Mouse (Mus musculus) lung, postnatal 0 days (tissue): Measurements from ENCODE around the gene Tax1bp3. TPM values are rescaled to one million over a fixed set of nuclear protein-coding genes. Genes with fewer than 3 reads are reported as not detected.

Experiments
- ATAC-seq: fragments of 200-750 bp; cut with Nextera tagmentation; 2 replicates; pipeline ENCODE4 v1.8.0; 2017; ENCODE audit warnings: moderate library complexity
- DNase-seq: peaks from one replicate; pipeline ENCODE4 v3.0.0-alpha.2; 2016; ENCODE audit warnings: low spot score
- H3K27ac ChIP-seq: fragments of 300-500 bp; sonication (generic); 2 replicates; pipeline ENCODE4 v1.5.1; 2014; ENCODE audit warnings: antibody characterized with exemption, mild to moderate bottlenecking, low read length, mixed read lengths
- H3K27me3 ChIP-seq: fragments of 300-500 bp; sonication (generic); replicated peaks from 2 replicates; pipeline ENCODE4 v1.6.1; 2014; ENCODE audit warnings: low read length, mixed read lengths; ENCODE audit not compliant: insufficient read depth
- H3K36me3 ChIP-seq: fragments of 300-500 bp; sonication (generic); 2 replicates; pipeline ENCODE4 v1.6.1; 2014; ENCODE audit warnings: low read length, mixed read lengths; ENCODE audit not compliant: insufficient read depth
- H3K4me1 ChIP-seq: fragments of 300-500 bp; sonication (generic); 2 replicates; pipeline ENCODE4 v1.6.1; 2014; ENCODE audit warnings: antibody characterized with exemption, low read depth, low read length, mixed read lengths; ENCODE audit not compliant: insufficient read depth
- H3K4me2 ChIP-seq: fragments of 300-500 bp; sonication (generic); replicated peaks from 2 replicates; pipeline ENCODE4 v1.6.1; 2014; ENCODE audit warnings: low read depth, mild to moderate bottlenecking, low read length, moderate library complexity, mixed read lengths
- H3K4me3 ChIP-seq: fragments of 300-500 bp; sonication (generic); 2 replicates; pipeline ENCODE4 v1.5.1; 2014; ENCODE audit warnings: low read depth, low read length
- H3K9ac ChIP-seq: fragments of 300-500 bp; sonication (generic); replicated peaks from 2 replicates; pipeline ENCODE4 v1.6.1; 2014; ENCODE audit warnings: low read depth, mild to moderate bottlenecking
- H3K9me3 ChIP-seq: fragments of 300-500 bp; sonication (generic); 2 replicates; pipeline ENCODE4 v1.6.1; 2016; ENCODE audit warnings: low read length, mixed read lengths
- CTCF ChIP-seq: IDR thresholded peaks from 2 replicates; pipeline ENCODE4 v1.5.1; 2016; ENCODE audit warnings: antibody characterized with exemption, mild to moderate bottlenecking
- EP300 ChIP-seq: IDR thresholded peaks from 2 replicates; pipeline ENCODE4 v1.6.1; 2016; ENCODE audit warnings: antibody characterized with exemption, mild to moderate bottlenecking, control low read depth
- WGBS: fragments of 180-500 bp; shearing (Covaris S2); extraction: QIAGEN DNeasy Blood & Tissue Kit; methylation state at CpG from one replicate; pipeline ENCODE4 v1.1.7; 2014; 5-methylcytosine and 5-hydroxymethylcytosine counted together
- polyA plus RNA-seq: library from polyadenylated mRNA; unstranded; fragments of >200 nt; fragmentation: Nextera tagmentation; extraction: Ambion mirVana; gene quantifications from 2 replicates; pipeline ENCODE4 v1.2.1, GENCODE M21; 2015

Tax1bp3 gene
- polyA plus RNA-seq: 373 and 379 TPM in 2 replicates

- Histone ChIP-seq H3K36me3 (no peaks in the 10 kb centered on the region), H3K4me1 (peaks cover 10% of the 10 kb centered on the region; the same call in 1 of the 2 replicates), H3K9ac (peak within 1 kb of the TSS; percentile 93), H3K4me3 (peak within 1 kb of the TSS; percentile 91), H3K27me3 (no peaks in the 10 kb centered on the region), H3K27ac (peak within 1 kb of the TSS; percentile 98), H3K4me2 (peak within 1 kb of the TSS; percentile 87), H3K9me3 (no peaks in the 10 kb centered on the region)
- TF ChIP-seq CTCF (no peak), EP300 (no peak; the same call in 1 of the 2 replicates)
- under 1% methylated on average over 65 of the region's 81 CpGs for WGBS
- DNase-seq (peak; percentile 100), ATAC-seq (peak; percentile 96)
These were observed at the start of gene Tax1bp3, which contains the start of gene Emc6 for GRCm38 (mm10) chr11:73176608-73177508. Tax1bp3 (plus strand) TSS chr11:73177083. Emc6 (minus strand) TSS chr11:73177037.

GRCm38 (mm10) chr11:73131020-73131419 is 45.9 kb upstream of the Tax1bp3 start:
- no peak overlapping the region for H3K9ac ChIP-seq
- no peak overlapping the region for H3K27ac ChIP-seq
- no peak for ATAC-seq
- TF ChIP-seq CTCF (peak; percentile 52), EP300 (no peak)
- H3K36me3 ChIP-seq: no peaks in the 10 kb centered on the region
- WGBS: 62% methylated on average over 7 of the region's 7 CpGs
- no peaks in the 10 kb centered on the region for H3K27me3 ChIP-seq
- no peaks in the 10 kb centered on the region for H3K4me1 ChIP-seq
- DNase-seq: peak; percentile 32
- no peak overlapping the region for H3K4me2 ChIP-seq
- H3K9me3 ChIP-seq: no peaks in the 10 kb centered on the region
- no peak overlapping the region for H3K4me3 ChIP-seq

GRCm38 (mm10) chr11:73132999-73133398 is 43.9 kb upstream of the Tax1bp3 start:
- H3K4me2 ChIP-seq: no peak overlapping the region
- DNase-seq (no peak), ATAC-seq (no peak)
- no peak overlapping the region for H3K9ac ChIP-seq
- no peaks in the 10 kb centered on the region for H3K27me3 ChIP-seq
- no peak overlapping the region for H3K4me3 ChIP-seq
- no peaks in the 10 kb centered on the region for H3K9me3 ChIP-seq
- 90% methylated on average over 6 of the region's 6 CpGs for WGBS
- no peaks in the 10 kb centered on the region; the same call in 1 of the 2 replicates for H3K4me1 ChIP-seq
- no peaks in the 10 kb centered on the region for H3K36me3 ChIP-seq
- TF ChIP-seq CTCF (no peak), EP300 (no peak)
- H3K27ac ChIP-seq: no peak overlapping the region

- H3K4me2 ChIP-seq: no peak overlapping the region
- H3K4me1 ChIP-seq: no peaks in the 10 kb centered on the region; the same call in 1 of the 2 replicates
- no peak overlapping the region for H3K4me3 ChIP-seq
- no peak overlapping the region for H3K27ac ChIP-seq
- 80% methylated on average over 5 of the region's 5 CpGs for WGBS
- H3K9ac ChIP-seq: no peak overlapping the region
- no peaks in the 10 kb centered on the region for H3K27me3 ChIP-seq
- DNase-seq (no peak), ATAC-seq (no peak)
- TF ChIP-seq EP300 (no peak), CTCF (no peak)
- H3K36me3 ChIP-seq: no peaks in the 10 kb centered on the region
- no peaks in the 10 kb centered on the region for H3K9me3 ChIP-seq
These were observed 42.7 kb upstream of the Tax1bp3 start for GRCm38 (mm10) chr11:73134222-73134621.

GRCm38 (mm10) chr11:73136587-73136986 is 40.3 kb upstream of the Tax1bp3 start:
- Histone ChIP-seq H3K27ac (no peak overlapping the region), H3K27me3 (no peaks in the 10 kb centered on the region), H3K4me3 (peak overlapping the region; percentile 86), H3K4me1 (no peaks in the 10 kb centered on the region; the same call in 1 of the 2 replicates), H3K9me3 (no peaks in the 10 kb centered on the region), H3K36me3 (no peaks in the 10 kb centered on the region), H3K4me2 (peak overlapping the region; percentile 95; the same call in 1 of the 2 replicates), H3K9ac (0 out of 2 replicates have a peak overlapping the region, but pooled peaks have one; percentile 48)
- 48% methylated on average over 6 of the region's 6 CpGs for WGBS
- TF ChIP-seq CTCF: no peak
- no peak for TF ChIP-seq EP300
- no peak for DNase-seq
- no peak for ATAC-seq

- Histone ChIP-seq H3K4me2 (peak overlapping the region; percentile 95), H3K9me3 (no peaks in the 10 kb centered on the region), H3K27me3 (no peaks in the 10 kb centered on the region), H3K27ac (no peak overlapping the region), H3K4me3 (peak overlapping the region; percentile 86), H3K9ac (peak overlapping the region; percentile 48), H3K4me1 (no peaks in the 10 kb centered on the region; the same call in 1 of the 2 replicates), H3K36me3 (no peaks in the 10 kb centered on the region)
- WGBS: 7% methylated on average over 11 of the region's 11 CpGs
- DNase-seq (peak; percentile 40), ATAC-seq (no peak)
- TF ChIP-seq CTCF: no peak
- TF ChIP-seq EP300: no peak
These were observed 39.8 kb upstream of the Tax1bp3 start for GRCm38 (mm10) chr11:73137116-73137515.
